Mouse (Mus musculus): ENCODE data around the gene Gm13212. TPM values are rescaled to one million over a fixed set of nuclear protein-coding genes. Genes with fewer than 3 reads are reported as not detected.
"Not testable (repeated sequence)": the region's sequence is repeated elsewhere in the genome, so short reads cannot be mapped to it uniquely, and the experiment has no call there.

Gm13212 gene
- polyA plus RNA-seq, 1 experiment from 2014 or later = 1.5 TPM

DNA sequence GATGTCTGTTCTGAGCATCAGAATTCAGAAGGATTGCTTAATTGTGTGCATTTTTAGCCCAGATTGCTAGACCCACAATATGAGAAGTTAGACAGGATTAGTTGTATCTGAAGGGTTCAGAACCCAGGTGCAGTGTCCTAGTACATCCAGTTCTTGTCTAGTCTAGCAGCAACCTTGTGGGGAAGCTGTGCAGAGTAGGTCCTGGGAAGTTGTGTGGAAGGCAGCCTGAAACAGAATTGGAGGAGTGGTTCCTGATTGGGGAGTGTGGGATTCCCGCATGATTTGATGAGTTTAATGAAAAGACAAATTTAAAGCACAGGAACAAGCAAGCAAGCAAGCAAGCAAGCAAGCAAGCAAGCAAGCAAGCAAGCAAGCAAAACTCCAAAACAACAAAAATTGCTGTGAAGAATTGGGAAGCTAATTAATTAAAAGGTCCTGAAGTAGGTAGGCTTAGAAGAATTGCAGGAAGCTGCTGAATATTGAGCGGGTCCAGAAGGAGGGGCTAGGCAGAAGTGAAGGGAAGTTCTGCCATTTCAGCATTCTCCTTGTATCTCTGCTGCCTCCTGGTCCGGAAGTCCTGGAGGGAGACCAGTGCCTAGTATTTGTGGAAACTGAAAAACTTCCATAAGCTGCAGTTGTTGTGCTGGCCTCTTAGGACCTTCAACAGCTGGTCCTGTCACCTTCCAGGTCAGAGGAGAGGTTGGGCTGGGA is 20.7 kb upstream of the Gm13212 start:
- H3K4me2 ChIP-seq = no peak overlapping the region
- no peaks in the 10 kb centered on the region for H3K36me3 ChIP-seq (ENCODE audit: insufficient read depth)
- WGBS = 74% methylated on average over 3 of the region's 3 CpGs
- no peak for TF ChIP-seq CTCF (IDR thresholded peaks at IDR 0.05; ENCODE audit: low read depth)
- no peak overlapping the region for H3K27ac ChIP-seq (ENCODE audit: low read depth)
- H3K9ac ChIP-seq = no peak overlapping the region
- peaks cover 25% of the 10 kb centered on the region; the same call in 1 of the 2 replicates for H3K9me3 ChIP-seq (ENCODE audit: low read depth, low read length)
- no peak for DNase-seq
- no peaks in the 10 kb centered on the region for H3K4me1 ChIP-seq (ENCODE audit: insufficient read depth)
- no peak for ATAC-seq (ENCODE audit: insufficient read depth)
- no peaks in the 10 kb centered on the region for H3K27me3 ChIP-seq (ENCODE audit: insufficient read depth, low read length)
- no peak overlapping the region for H3K4me3 ChIP-seq (ENCODE audit: low read depth, low read length)

DNA sequence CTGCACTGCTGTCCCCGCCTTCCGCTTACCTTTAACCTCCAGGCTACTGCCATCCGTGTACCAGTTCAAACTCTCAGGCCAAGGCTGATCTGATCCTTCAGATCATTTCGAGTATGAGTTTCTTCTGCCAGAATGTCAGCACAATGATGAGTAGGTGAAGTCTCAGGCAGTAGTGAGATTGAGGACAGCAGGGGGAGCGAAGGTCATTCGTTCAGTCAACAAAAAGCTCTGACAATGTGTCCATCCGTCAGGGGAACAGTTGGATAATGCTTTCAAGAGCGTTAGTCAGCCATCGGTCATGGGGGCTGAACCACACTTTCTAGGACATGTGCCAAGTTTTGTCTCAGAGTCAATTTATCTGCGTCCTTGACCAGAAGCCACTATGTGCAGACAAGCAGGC is 14.5 kb upstream of the Gm13212 start:
- not testable (repeated sequence) for ATAC-seq (ENCODE audit: insufficient read depth); H3K4me1 ChIP-seq (ENCODE audit: insufficient read depth); DNase-seq; H3K9ac ChIP-seq; H3K27me3 ChIP-seq (ENCODE audit: insufficient read depth, low read length); H3K36me3 ChIP-seq (ENCODE audit: insufficient read depth); H3K27ac ChIP-seq (ENCODE audit: low read depth); H3K9me3 ChIP-seq (ENCODE audit: low read depth, low read length); H3K4me3 ChIP-seq (ENCODE audit: low read depth, low read length); H3K4me2 ChIP-seq
- WGBS = 88% methylated on average over 5 of the region's 10 CpGs

DNA sequence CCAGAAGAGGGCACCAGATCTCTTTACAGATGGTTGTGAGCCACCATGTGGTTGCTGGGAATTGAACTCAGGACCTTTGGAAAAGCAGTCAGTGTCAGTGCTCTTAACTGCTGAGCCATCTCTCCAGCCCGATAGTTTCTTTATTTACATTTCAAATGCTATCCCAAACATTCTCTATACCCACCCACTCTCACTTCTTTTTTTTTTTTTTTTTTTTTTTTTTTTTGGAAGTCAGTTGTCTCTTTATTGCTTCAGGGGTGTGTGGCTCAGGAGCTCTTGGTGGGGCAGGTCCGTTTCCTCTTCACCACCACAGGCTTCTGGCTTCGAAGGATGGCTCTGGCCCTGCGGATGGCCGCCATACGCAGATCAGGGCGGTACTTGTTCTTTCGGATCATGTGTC is 8.3 kb upstream of the Gm13212 start:
- H3K4me1 ChIP-seq (ENCODE audit: insufficient read depth); H3K9ac ChIP-seq; H3K27me3 ChIP-seq (ENCODE audit: insufficient read depth, low read length); H3K36me3 ChIP-seq (ENCODE audit: insufficient read depth); H3K27ac ChIP-seq (ENCODE audit: low read depth); H3K9me3 ChIP-seq (ENCODE audit: low read depth, low read length); DNase-seq; ATAC-seq (ENCODE audit: insufficient read depth); H3K4me2 ChIP-seq; H3K4me3 ChIP-seq (ENCODE audit: low read depth, low read length): not testable (repeated sequence)
- WGBS = 88% methylated on average over 6 of the region's 8 CpGs

- H3K4me2 ChIP-seq; H3K27ac ChIP-seq (ENCODE audit: low read depth); H3K9me3 ChIP-seq (ENCODE audit: low read depth, low read length); DNase-seq; H3K36me3 ChIP-seq (ENCODE audit: insufficient read depth); H3K4me1 ChIP-seq (ENCODE audit: insufficient read depth); H3K27me3 ChIP-seq (ENCODE audit: insufficient read depth, low read length); ATAC-seq (ENCODE audit: insufficient read depth); H3K9ac ChIP-seq; H3K4me3 ChIP-seq (ENCODE audit: low read depth, low read length): not testable (repeated sequence)
- 77% methylated on average over 1 of the region's 1 CpGs for WGBS
These were observed 4.6 kb upstream of the Gm13212 start for GRCm38 (mm10) chr4:145580333-145580732.

GRCm38 (mm10) chr4:145586046-145586445 is 1.1 kb downstream of the Gm13212 start:
- WGBS = 78% methylated on average over 2 of the region's 2 CpGs
- not testable (repeated sequence) for H3K27me3 ChIP-seq (ENCODE audit: insufficient read depth, low read length); H3K27ac ChIP-seq (ENCODE audit: low read depth); H3K36me3 ChIP-seq (ENCODE audit: insufficient read depth); H3K9me3 ChIP-seq (ENCODE audit: low read depth, low read length); H3K4me1 ChIP-seq (ENCODE audit: insufficient read depth); ATAC-seq (ENCODE audit: insufficient read depth); H3K4me3 ChIP-seq (ENCODE audit: low read depth, low read length); DNase-seq; H3K9ac ChIP-seq; H3K4me2 ChIP-seq

- H3K27me3 ChIP-seq (ENCODE audit: insufficient read depth, low read length); H3K9me3 ChIP-seq (ENCODE audit: low read depth, low read length); H3K4me2 ChIP-seq; H3K4me1 ChIP-seq (ENCODE audit: insufficient read depth); ATAC-seq (ENCODE audit: insufficient read depth); H3K27ac ChIP-seq (ENCODE audit: low read depth); DNase-seq; H3K36me3 ChIP-seq (ENCODE audit: insufficient read depth); H3K9ac ChIP-seq; H3K4me3 ChIP-seq (ENCODE audit: low read depth, low read length): not testable (repeated sequence)
- WGBS = 67% methylated on average over 1 of the region's 1 CpGs
These were observed 9.2 kb downstream of the Gm13212 start for GRCm38 (mm10) chr4:145594183-145594582.

DNA sequence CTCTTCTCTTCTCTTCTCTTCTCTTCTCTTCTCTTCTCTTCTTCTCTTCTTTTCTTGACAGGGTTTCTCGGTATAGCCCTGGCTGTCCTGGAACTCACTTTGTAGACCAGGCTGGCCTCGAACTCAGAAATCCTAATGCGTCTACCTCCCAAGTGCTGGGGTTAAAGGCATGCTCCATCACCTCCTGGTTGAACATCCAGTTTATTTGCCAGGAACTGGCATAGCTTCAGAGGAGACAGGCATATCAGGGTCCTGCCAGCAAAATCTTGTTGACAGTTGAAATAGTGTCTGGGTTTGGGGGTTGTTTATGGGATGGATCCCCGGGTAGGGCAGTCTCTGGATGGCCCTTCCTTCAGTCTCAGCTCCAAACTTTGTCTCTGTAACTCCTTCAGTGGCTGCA is 9.8 kb downstream of the Gm13212 start:
- not testable (repeated sequence) for H3K4me3 ChIP-seq (ENCODE audit: low read depth, low read length); H3K9me3 ChIP-seq (ENCODE audit: low read depth, low read length); H3K27ac ChIP-seq (ENCODE audit: low read depth); H3K4me1 ChIP-seq (ENCODE audit: insufficient read depth); H3K9ac ChIP-seq; H3K27me3 ChIP-seq (ENCODE audit: insufficient read depth, low read length); H3K4me2 ChIP-seq; H3K36me3 ChIP-seq (ENCODE audit: insufficient read depth); DNase-seq; ATAC-seq (ENCODE audit: insufficient read depth)
- WGBS = over 99% methylated on average over 3 of the region's 4 CpGs

DNA sequence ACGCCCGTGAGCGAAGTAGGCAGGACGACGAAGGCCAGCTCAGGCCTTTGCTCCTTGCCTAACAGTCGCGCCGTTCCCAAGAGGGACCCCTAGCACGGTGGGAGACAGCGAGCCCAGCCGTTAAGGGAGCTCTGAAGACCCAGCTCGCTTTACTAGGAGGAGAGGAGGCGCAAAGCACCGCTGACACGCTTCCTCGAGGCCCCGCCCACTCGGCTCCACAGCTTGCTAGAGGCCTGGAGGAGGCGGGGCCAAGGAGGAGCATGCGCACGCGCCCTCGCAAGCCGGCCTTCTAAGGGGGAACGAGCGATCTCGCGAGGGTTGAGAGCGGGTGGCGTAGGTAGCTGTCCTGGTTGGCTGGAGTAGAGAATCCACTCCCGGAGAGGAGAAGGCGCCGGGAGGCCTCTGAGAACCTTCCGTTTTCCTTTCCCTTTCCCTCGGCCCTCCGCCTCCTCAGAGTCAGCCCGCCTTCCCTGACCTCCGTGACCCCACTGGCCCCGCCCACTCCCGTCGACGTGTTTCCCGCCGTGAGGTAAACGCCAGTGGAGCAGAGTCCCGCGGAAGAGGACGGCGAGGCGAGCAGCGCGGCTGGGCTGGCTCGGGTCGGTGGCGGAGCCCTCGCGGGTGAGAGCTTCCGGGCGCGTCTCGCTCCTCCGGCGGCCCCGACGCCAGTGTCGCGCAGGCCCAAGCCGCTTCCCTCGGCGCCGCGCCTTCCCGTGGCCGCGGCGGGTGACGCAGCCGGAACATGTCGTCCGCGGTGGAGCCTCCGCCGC is 55.6 kb downstream of the Gm13212 start:
- H3K4me2 ChIP-seq = not testable (repeated sequence)

GRCm38 (mm10) chr4:145670385-145670784 is 85.4 kb downstream of the Gm13212 start, which contains the start of gene Zfp980:
TSS of gene Zfp980 (plus strand) at chr4:145670685.
- H3K4me2 ChIP-seq; H3K36me3 ChIP-seq (ENCODE audit: insufficient read depth); ATAC-seq (ENCODE audit: insufficient read depth); H3K4me1 ChIP-seq (ENCODE audit: insufficient read depth); H3K27me3 ChIP-seq (ENCODE audit: insufficient read depth, low read length); H3K9me3 ChIP-seq (ENCODE audit: low read depth, low read length); DNase-seq; H3K9ac ChIP-seq; H3K4me3 ChIP-seq (ENCODE audit: low read depth, low read length); H3K27ac ChIP-seq (ENCODE audit: low read depth): not testable (repeated sequence)
- WGBS = 75% methylated on average over 3 of the region's 3 CpGs

More for the DNA sequence above, 55.6 kb downstream of the Gm13212 start:
- 21% methylated on average over 74 of the region's 83 CpGs for WGBS
- not testable (repeated sequence) for H3K4me3 ChIP-seq (ENCODE audit: low read depth, low read length); H3K9me3 ChIP-seq (ENCODE audit: low read depth, low read length); H3K4me1 ChIP-seq (ENCODE audit: insufficient read depth); H3K27me3 ChIP-seq (ENCODE audit: insufficient read depth, low read length); H3K27ac ChIP-seq (ENCODE audit: low read depth); ATAC-seq (ENCODE audit: insufficient read depth); H3K9ac ChIP-seq; H3K36me3 ChIP-seq (ENCODE audit: insufficient read depth); DNase-seq

DNA sequence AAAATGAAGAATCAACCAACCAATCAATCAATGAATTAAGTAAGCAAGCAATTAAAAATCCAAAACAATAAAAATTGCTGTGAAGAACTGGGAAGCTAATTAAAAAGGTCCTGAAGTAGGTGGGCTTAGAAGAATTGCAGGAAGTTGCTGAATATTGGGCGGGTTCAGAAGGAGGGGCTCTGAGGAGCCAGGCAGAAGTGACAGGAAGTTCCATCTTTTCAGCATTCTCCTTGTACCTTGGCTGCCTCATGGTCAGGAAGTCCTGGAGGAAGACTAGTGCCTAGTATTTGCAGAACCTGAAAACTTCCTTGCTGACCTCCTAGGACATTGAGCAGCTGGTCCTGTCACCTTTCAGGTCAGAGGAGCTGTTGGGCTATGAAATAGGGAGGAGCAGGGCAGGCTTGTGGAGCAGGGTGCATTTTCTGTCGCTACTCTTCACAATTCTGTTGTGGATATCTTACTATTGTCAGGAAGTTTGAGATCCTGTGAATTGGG is 89.4 kb downstream of the Gm13212 start:
- H3K4me1 ChIP-seq (ENCODE audit: insufficient read depth); H3K9me3 ChIP-seq (ENCODE audit: low read depth, low read length); H3K4me3 ChIP-seq (ENCODE audit: low read depth, low read length); ATAC-seq (ENCODE audit: insufficient read depth); H3K9ac ChIP-seq; H3K36me3 ChIP-seq (ENCODE audit: insufficient read depth); DNase-seq; H3K4me2 ChIP-seq; H3K27me3 ChIP-seq (ENCODE audit: insufficient read depth, low read length); H3K27ac ChIP-seq (ENCODE audit: low read depth): not testable (repeated sequence)
- 61% methylated on average over 2 of the region's 2 CpGs for WGBS
